Mouse (Mus musculus): ENCODE data around the gene Ripply3.
"Not testable (repeated sequence)": the region's sequence is repeated elsewhere in the genome, so short reads cannot be mapped to it uniquely, and the experiment has no call there.

GRCm38 (mm10) chr16:94339164-94340160 is 11.2 kb downstream of the Ripply3 start:
- not testable (repeated sequence) for TF ChIP-seq POLR2A (IDR thresholded peaks at IDR 0.05; ENCODE audit: borderline replicate concordance, extremely low read depth, insufficient read depth, insufficient read length, poor library complexity, severe bottlenecking); CTCF (IDR thresholded peaks at IDR 0.05; ENCODE audit: borderline replicate concordance, extremely low read depth, insufficient read depth, insufficient read length)
